Mouse (Mus musculus) CH12.LX (cell line): Measurements from ENCODE around the gene Ppig.

Experiments
- CTCF ChIP-seq, 2 experiments: IDR thresholded peaks in 1 of 2; conservative IDR thresholded peaks in 1 of 2; 2 replicates each; pipeline ENCODE4 v1.5.1; 2011 to 2012; ENCODE audit warnings: low read depth in 2 of 2, low read length in 2 of 2, improper control_type of control experiment in 1 of 2, inconsistent platforms in 1 of 2, mild to moderate bottlenecking in 1 of 2, moderate library complexity in 1 of 2
- ELF1 ChIP-seq: IDR thresholded peaks from 2 replicates; pipeline ENCODE4 v1.6.1; 2014; ENCODE audit warnings: low read depth, mild to moderate bottlenecking, inconsistent platforms, low read length, improper control_type of control experiment
- ETS1 ChIP-seq: conservative IDR thresholded peaks from 2 replicates; pipeline ENCODE4 v1.6.1; 2012; ENCODE audit warnings: low read depth, mild to moderate bottlenecking, inconsistent platforms, low read length, improper control_type of control experiment, moderate library complexity
- HCFC1 ChIP-seq: IDR thresholded peaks from 2 replicates; pipeline ENCODE4 v1.6.1; 2012; ENCODE audit warnings: low read depth, mild to moderate bottlenecking, inconsistent platforms, low read length, improper control_type of control experiment
- KAT2A ChIP-seq: IDR thresholded peaks from 2 replicates; pipeline ENCODE4 v1.6.1; 2012; ENCODE audit warnings: low read length, improper control_type of control experiment, inconsistent platforms; ENCODE audit not compliant: insufficient replicate concordance
- MAX ChIP-seq: IDR thresholded peaks from 2 replicates; pipeline ENCODE4 v1.6.1; 2011; ENCODE audit warnings: low read length, improper control_type of control experiment
- MYC ChIP-seq: IDR thresholded peaks from 2 replicates; pipeline ENCODE4 v1.6.1; 2011; ENCODE audit warnings: low read depth, mild to moderate bottlenecking, improper control_type of control experiment, low read length
- NELFE ChIP-seq: IDR thresholded peaks from 2 replicates; pipeline ENCODE4 v1.6.1; 2011; ENCODE audit warnings: low read depth, low read length, improper control_type of control experiment
- POLR2A ChIP-seq: IDR thresholded peaks from 2 replicates; pipeline ENCODE4 v1.6.1; 2011; ENCODE audit warnings: low read depth, mild to moderate bottlenecking, improper control_type of control experiment, low read length
- USF1 ChIP-seq: IDR thresholded peaks from 2 replicates; pipeline ENCODE4 v1.6.1; 2014; ENCODE audit warnings: low read depth, mild to moderate bottlenecking, inconsistent platforms, low read length, improper control_type of control experiment
- ZKSCAN1 ChIP-seq: IDR thresholded peaks from 2 replicates; pipeline ENCODE4 v1.6.1; 2012; ENCODE audit warnings: low read depth, inconsistent platforms, low read length, improper control_type of control experiment, borderline replicate concordance

- no peak for TF ChIP-seq ETS1
- TF ChIP-seq MYC, result peak; percentile 75; the same call in 1 of the 2 replicates
- peak; percentile 82 for TF ChIP-seq POLR2A
- TF ChIP-seq ZKSCAN1, result no peak
- TF ChIP-seq MAX, result no peak
- peak; percentile 98 for TF ChIP-seq HCFC1
- TF ChIP-seq NELFE, result no peak
- TF ChIP-seq ELF1, result peak; percentile 69
- peak; percentile 99 for TF ChIP-seq KAT2A
- no peak for TF ChIP-seq USF1
- TF ChIP-seq CTCF (conservative IDR thresholded peaks at IDR 0.05 in 1 of 2, IDR thresholded peaks at IDR 0.05 in 1 of 2; ENCODE audit: low read depth in 2 of 2, low read length in 2 of 2), result no peak
These were observed 9.2 kb upstream of the Ppig start, which contains the start of gene Fastkd1 for GRCm38 (mm10) chr2:69712981-69713625.
